Mouse (Mus musculus) heart, embryonic 16.5 days (tissue): ENCODE results near the gene Incenp. TPM values are rescaled to one million over a fixed set of nuclear protein-coding genes. Genes with fewer than 3 reads are reported as not detected.

Experiments
- ATAC-seq: fragments of 200-750 bp; cut with Nextera tagmentation; replicated peaks from 2 replicates; pipeline ENCODE4 v1.8.0; 2017; ENCODE audit warnings: moderate number of reproducible peaks; ENCODE audit not compliant: insufficient read depth, low FRiP score; ENCODE audit errors: extremely low read depth
- H3K27ac ChIP-seq: fragments of 300-500 bp; sonication (generic); 2 replicates; pipeline ENCODE4 v1.5.1; 2014; ENCODE audit warnings: mild to moderate bottlenecking, low read length, control low read depth, moderate library complexity
- H3K27me3 ChIP-seq: fragments of 300-500 bp; sonication (generic); 2 replicates; pipeline ENCODE4 v1.6.1; 2014; ENCODE audit warnings: low read length, mixed read lengths; ENCODE audit not compliant: control insufficient read depth, insufficient read depth
- H3K36me3 ChIP-seq: fragments of 300-500 bp; sonication (generic); 2 replicates; pipeline ENCODE4 v1.6.1; 2014; ENCODE audit not compliant: control insufficient read depth, insufficient read depth
- H3K4me1 ChIP-seq: fragments of 300-500 bp; sonication (generic); 2 replicates; pipeline ENCODE4 v1.6.1; 2014; ENCODE audit warnings: low read length, mixed read lengths; ENCODE audit not compliant: control insufficient read depth, insufficient read depth
- H3K4me2 ChIP-seq: fragments of 300-500 bp; sonication (generic); 2 replicates; pipeline ENCODE4 v1.6.1; 2014; ENCODE audit warnings: low read depth, mild to moderate bottlenecking, control low read depth, low read length
- H3K4me3 ChIP-seq: fragments of 300-500 bp; sonication (generic); 2 replicates; pipeline ENCODE4 v1.5.1; 2014; ENCODE audit warnings: mild to moderate bottlenecking, control low read depth, low read length
- H3K9ac ChIP-seq: fragments of 300-500 bp; sonication (generic); 2 replicates; pipeline ENCODE4 v1.6.1; 2014; ENCODE audit warnings: low read length, control low read depth
- H3K9me3 ChIP-seq: fragments of 300-500 bp; sonication (generic); replicated peaks from 2 replicates; pipeline ENCODE4 v1.6.1; 2016; ENCODE audit warnings: low read length; ENCODE audit not compliant: control insufficient read depth
- WGBS: fragments of 180-500 bp; shearing (Covaris S2); extraction: QIAGEN DNeasy Blood & Tissue Kit; methylation state at CpG from one replicate; pipeline ENCODE4 v1.1.7; 2014; 5-methylcytosine and 5-hydroxymethylcytosine counted together
- polyA plus RNA-seq: library from polyadenylated mRNA; unstranded; fragments of >200 nt; fragmentation: Nextera tagmentation; extraction: Ambion mirVana; gene quantifications from 2 replicates; pipeline ENCODE4 v1.2.1, GENCODE M21; 2015

Incenp gene
- polyA plus RNA-seq, 1 experiment from 2014 or later = 72.1 TPM

GRCm38 (mm10) chr19:9922228-9922627 lies 22.9 kb upstream of the Incenp start:
- no peak overlapping the region for H3K27ac ChIP-seq
- no peaks in the 10 kb centered on the region for H3K36me3 ChIP-seq
- no peak overlapping the region for H3K4me3 ChIP-seq
- H3K9me3 ChIP-seq = no peaks in the 10 kb centered on the region
- H3K4me1 ChIP-seq = peaks cover 14% of the 10 kb centered on the region
- no peaks in the 10 kb centered on the region for H3K27me3 ChIP-seq
- no peak for ATAC-seq
- WGBS = 36% methylated on average over 2 of the region's 2 CpGs
- no peak overlapping the region for H3K9ac ChIP-seq
- no peak overlapping the region for H3K4me2 ChIP-seq

GRCm38 (mm10) chr19:9920835-9921784 lies 21.8 kb upstream of the Incenp start:
- Histone ChIP-seq H3K4me3 (no peak overlapping the region), H3K4me1 (peaks cover 14% of the 10 kb centered on the region), H3K9ac (no peak overlapping the region), H3K36me3 (no peaks in the 10 kb centered on the region), H3K27me3 (no peaks in the 10 kb centered on the region), H3K27ac (no peak overlapping the region), H3K4me2 (no peak overlapping the region), H3K9me3 (no peaks in the 10 kb centered on the region)
- 58% methylated on average over 13 of the region's 13 CpGs for WGBS
- ATAC-seq = peak; percentile 39; the same call in 1 of the 2 replicates

- H3K27me3 ChIP-seq = no peaks in the 10 kb centered on the region
- no peak overlapping the region for H3K4me3 ChIP-seq
- H3K9me3 ChIP-seq = no peaks in the 10 kb centered on the region
- H3K27ac ChIP-seq = no peak overlapping the region
- no peak overlapping the region for H3K4me2 ChIP-seq
- no peak overlapping the region for H3K9ac ChIP-seq
- ATAC-seq = no peak
- no peaks in the 10 kb centered on the region for H3K36me3 ChIP-seq
- H3K4me1 ChIP-seq = peaks cover 14% of the 10 kb centered on the region
- 58% methylated on average over 9 of the region's 9 CpGs for WGBS
Observed at GRCm38 (mm10) chr19:9918176-9918861, 19.0 kb upstream of the Incenp start.

GRCm38 (mm10) chr19:9917727-9918126 lies 18.4 kb upstream of the Incenp start:
- no peak overlapping the region for H3K4me2 ChIP-seq
- H3K4me1 ChIP-seq = peaks cover 13% of the 10 kb centered on the region
- H3K27me3 ChIP-seq = no peaks in the 10 kb centered on the region
- no peak for ATAC-seq
- H3K9me3 ChIP-seq = no peaks in the 10 kb centered on the region
- no peaks in the 10 kb centered on the region for H3K36me3 ChIP-seq
- H3K27ac ChIP-seq = no peak overlapping the region
- H3K9ac ChIP-seq = no peak overlapping the region
- WGBS = 60% methylated on average over 4 of the region's 4 CpGs
- H3K4me3 ChIP-seq = no peak overlapping the region

DNA sequence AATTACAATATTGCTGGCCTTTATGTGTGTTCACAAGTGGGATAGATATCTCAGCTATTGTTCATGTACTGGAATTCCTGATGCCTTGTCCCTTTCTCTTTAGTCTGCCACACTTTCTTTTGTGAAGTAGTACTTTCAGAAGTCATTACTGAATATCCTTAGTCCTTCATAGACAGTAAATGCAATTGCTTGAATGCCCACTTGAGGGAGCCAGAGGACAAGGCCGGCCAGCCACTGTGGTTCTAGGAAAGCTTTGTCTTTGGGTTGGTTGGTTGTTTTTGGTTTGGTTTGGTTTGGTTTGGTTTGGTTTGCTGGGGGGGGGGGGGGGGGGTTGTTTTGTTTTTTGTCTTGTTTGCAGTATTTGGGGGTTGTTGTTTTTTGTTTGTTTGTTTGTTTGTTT lies 16.6 kb upstream of the Incenp start:
- Histone ChIP-seq H3K36me3 (no peaks in the 10 kb centered on the region), H3K4me3 (no peak overlapping the region), H3K9ac (no peak overlapping the region), H3K9me3 (no peaks in the 10 kb centered on the region), H3K27me3 (no peaks in the 10 kb centered on the region), H3K27ac (no peak overlapping the region), H3K4me2 (no peak overlapping the region), H3K4me1 (0 out of 2 replicates have a peak, but pooled peaks cover 2% of the 10 kb centered on the region)
- WGBS = 0% methylated on average over 1 of the region's 1 CpGs
- ATAC-seq = no peak

DNA sequence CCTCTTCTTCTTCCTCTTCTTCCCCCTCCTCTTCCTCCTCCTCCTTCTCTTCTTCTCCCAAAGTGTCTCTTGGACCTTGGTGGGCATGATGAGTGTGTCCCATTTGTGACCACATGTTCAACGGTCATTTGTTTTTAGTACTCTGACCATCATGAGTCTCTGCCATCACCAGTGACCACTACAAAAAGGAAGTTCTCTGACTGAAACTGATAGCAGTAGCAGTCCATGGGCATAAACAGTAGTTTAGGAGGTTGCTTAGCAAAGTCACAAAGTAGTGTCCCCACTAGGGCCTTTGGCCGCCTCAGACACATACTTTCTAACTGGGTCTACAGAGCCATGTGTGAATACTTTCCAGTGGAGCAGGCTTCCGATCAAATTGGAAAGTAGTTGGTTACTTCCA lies 15.0 kb upstream of the Incenp start:
- Histone ChIP-seq H3K27me3 (no peaks in the 10 kb centered on the region), H3K36me3 (no peaks in the 10 kb centered on the region), H3K4me3 (no peak overlapping the region), H3K4me2 (no peak overlapping the region), H3K9ac (no peak overlapping the region), H3K4me1 (0 out of 2 replicates have a peak, but pooled peaks cover 2% of the 10 kb centered on the region), H3K9me3 (no peaks in the 10 kb centered on the region), H3K27ac (no peak overlapping the region)
- 73% methylated on average over 3 of the region's 3 CpGs for WGBS
- ATAC-seq = no peak

- no peaks in the 10 kb centered on the region for H3K9me3 ChIP-seq
- ATAC-seq = no peak
- 71% methylated on average over 5 of the region's 5 CpGs for WGBS
Observed at GRCm38 (mm10) chr19:9913784-9914183, 14.4 kb upstream of the Incenp start.

DNA sequence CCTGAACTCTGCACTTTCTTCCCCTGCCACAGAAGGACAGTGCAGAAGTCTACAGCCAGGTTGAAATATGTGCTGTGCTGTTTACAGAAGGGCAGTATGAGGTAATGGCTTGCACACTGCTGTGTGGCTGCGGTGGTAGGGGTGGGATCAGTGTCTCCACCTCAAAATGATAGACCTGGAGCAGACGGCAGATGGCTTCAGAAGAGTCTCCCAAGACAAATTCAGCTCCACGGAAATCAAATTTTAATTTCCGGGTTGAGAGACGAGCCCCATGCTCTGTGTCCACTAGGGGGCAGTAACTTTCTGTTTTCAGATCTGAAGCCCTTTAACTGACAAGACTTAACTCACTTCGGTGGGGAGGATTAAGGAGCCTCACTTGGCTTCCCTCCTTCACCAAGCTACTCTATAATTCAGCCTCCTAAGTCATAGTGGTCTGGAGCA lies 12.0 kb upstream of the Incenp start:
- Histone ChIP-seq H3K4me1 (0 out of 2 replicates have a peak, but pooled peaks cover 2% of the 10 kb centered on the region), H3K9ac (peak overlapping the region; percentile 29; the same call in 1 of the 2 replicates), H3K4me3 (no peak overlapping the region), H3K27me3 (no peaks in the 10 kb centered on the region), H3K4me2 (peak overlapping the region; percentile 50), H3K27ac (no peak overlapping the region), H3K36me3 (no peaks in the 10 kb centered on the region), H3K9me3 (no peaks in the 10 kb centered on the region)
- peak; percentile 60; the same call in 1 of the 2 replicates for ATAC-seq
- 11% methylated on average over 6 of the region's 6 CpGs for WGBS

More at GRCm38 (mm10) chr19:9913784-9914183, 14.4 kb upstream of the Incenp start:
- H3K9ac ChIP-seq = no peak overlapping the region
- H3K4me3 ChIP-seq = no peak overlapping the region
- 0 out of 2 replicates have a peak, but pooled peaks cover 2% of the 10 kb centered on the region for H3K4me1 ChIP-seq
- H3K4me2 ChIP-seq = no peak overlapping the region
- no peaks in the 10 kb centered on the region for H3K27me3 ChIP-seq
- no peaks in the 10 kb centered on the region for H3K36me3 ChIP-seq
- H3K27ac ChIP-seq = no peak overlapping the region

DNA sequence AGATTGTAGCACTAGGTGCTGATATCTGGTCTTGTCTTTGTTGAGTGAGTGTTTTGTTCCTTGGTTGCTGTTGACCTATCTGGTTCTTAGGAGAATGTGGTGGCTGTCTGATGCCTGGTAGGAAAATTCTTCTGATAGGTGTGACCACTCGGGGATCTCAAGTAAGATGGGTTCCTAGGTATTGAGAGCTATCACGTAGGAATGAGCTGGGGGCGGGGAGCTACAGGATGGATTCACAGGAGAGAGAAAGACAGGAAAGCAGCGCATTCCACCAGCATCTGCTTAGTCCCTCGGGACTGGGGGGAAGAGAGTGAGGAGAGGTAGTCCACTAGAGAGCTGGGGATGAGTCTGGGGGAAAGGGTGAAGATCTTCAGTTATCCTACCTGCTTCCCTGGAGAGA lies 10.0 kb upstream of the Incenp start:
- no peak overlapping the region for H3K27ac ChIP-seq
- no peak for ATAC-seq
- 68% methylated on average over 5 of the region's 5 CpGs for WGBS

More for the DNA sequence above, 10.0 kb upstream of the Incenp start:
- no peaks in the 10 kb centered on the region for H3K9me3 ChIP-seq
- no peaks in the 10 kb centered on the region for H3K27me3 ChIP-seq
- 0 out of 2 replicates have a peak, but pooled peaks cover 2% of the 10 kb centered on the region for H3K4me1 ChIP-seq
- no peak overlapping the region for H3K4me3 ChIP-seq
- no peak overlapping the region for H3K9ac ChIP-seq
- H3K4me2 ChIP-seq = no peak overlapping the region
- no peaks in the 10 kb centered on the region for H3K36me3 ChIP-seq
